Mouse (Mus musculus) erythroblast, embryonic 14.5 days (primary cell): Measurements from ENCODE around the gene Tmod2. TPM values are rescaled to one million over a fixed set of nuclear protein-coding genes. Genes with fewer than 3 reads are reported as not detected.

Experiments used
- H3K27me3 ChIP-seq: 2 replicates; pipeline ENCODE4 v1.6.1; 2012; ENCODE audit warnings: inconsistent platforms; ENCODE audit not compliant: control insufficient read depth
- H3K36me3 ChIP-seq: 2 replicates; pipeline ENCODE4 v1.6.1; 2012; ENCODE audit warnings: mild to moderate bottlenecking, inconsistent platforms; ENCODE audit not compliant: control insufficient read depth
- H3K4me1 ChIP-seq: 2 replicates; pipeline ENCODE4 v1.6.1; 2012; ENCODE audit warnings: inconsistent platforms; ENCODE audit not compliant: control insufficient read depth
- H3K4me3 ChIP-seq: replicated peaks from 2 replicates; pipeline ENCODE3; 2012; ENCODE audit warnings: moderate library complexity, mild to moderate bottlenecking, inconsistent platforms
- H3K9me3 ChIP-seq: 2 replicates; pipeline ENCODE4 v1.6.1; 2012; ENCODE audit warnings: low read length, inconsistent platforms, mixed read lengths; ENCODE audit not compliant: control insufficient read depth
- GATA1 ChIP-seq: IDR thresholded peaks from 2 replicates; pipeline ENCODE4 v1.6.1; 2012; ENCODE audit warnings: low read length, inconsistent platforms, mixed read lengths
- TAL1 ChIP-seq: IDR thresholded peaks from 3 replicates; pipeline ENCODE4 v1.6.1; 2012; ENCODE audit warnings: low read length, inconsistent platforms, mixed read lengths
- polyA plus RNA-seq: library from polyadenylated mRNA; stranded (reverse); fragments of >175 nt; gene quantifications from 2 replicates; pipeline ENCODE4 v1.2.3, GENCODE M21; 2012

The Tmod2 gene
- polyA plus RNA-seq, 1 experiment = not detected

- H3K36me3 ChIP-seq = peaks cover 8% of the 10 kb centered on the region
- peaks cover 7% of the 10 kb centered on the region for H3K4me1 ChIP-seq
- H3K27me3 ChIP-seq = no peaks in the 10 kb centered on the region
- H3K9me3 ChIP-seq = no peaks in the 10 kb centered on the region
- no peak overlapping the region for H3K4me3 ChIP-seq
- TF ChIP-seq TAL1 = no peak
- no peak for TF ChIP-seq GATA1
Measured at GRCm38 (mm10) chr9:75522217-75522616, 88.9 kb downstream of the Tmod2 start.

GRCm38 (mm10) chr9:75521788-75522187 is 89.3 kb downstream of the Tmod2 start:
- no peaks in the 10 kb centered on the region for H3K27me3 ChIP-seq
- no peaks in the 10 kb centered on the region for H3K9me3 ChIP-seq
- H3K4me1 ChIP-seq = peaks cover 5% of the 10 kb centered on the region
- H3K4me3 ChIP-seq = no peak overlapping the region
- TF ChIP-seq GATA1 (no peak), TAL1 (no peak)
- H3K36me3 ChIP-seq = peaks cover 8% of the 10 kb centered on the region

GRCm38 (mm10) chr9:75520940-75521339 is 90.2 kb downstream of the Tmod2 start:
- no peaks in the 10 kb centered on the region for H3K9me3 ChIP-seq
- no peak overlapping the region for H3K4me3 ChIP-seq
- H3K27me3 ChIP-seq = no peaks in the 10 kb centered on the region
- no peak for TF ChIP-seq GATA1
- H3K4me1 ChIP-seq = peaks cover 2% of the 10 kb centered on the region
- peaks cover 14% of the 10 kb centered on the region for H3K36me3 ChIP-seq

- H3K27me3 ChIP-seq = no peaks in the 10 kb centered on the region
- H3K9me3 ChIP-seq = no peaks in the 10 kb centered on the region
- H3K4me1 ChIP-seq = no peaks in the 10 kb centered on the region
- H3K4me3 ChIP-seq = no peak overlapping the region
- H3K36me3 ChIP-seq = peaks cover 42% of the 10 kb centered on the region
- no peak for TF ChIP-seq GATA1
- no peak for TF ChIP-seq TAL1
Measured at GRCm38 (mm10) chr9:75517751-75518150, 93.4 kb downstream of the Tmod2 start.

Other genes with a start within 250 kb of the Tmod2 start
- 0.11 and 0.17 TPM in 2 replicates for gene Mapk6, start 201.3 kb downstream of the Tmod2 start, polyA plus RNA-seq
- 1.0 and 1.3 TPM in 2 replicates for gene Leo1, start 169.8 kb downstream of the Tmod2 start, polyA plus RNA-seq
- 0.56 and 0.65 TPM in 2 replicates for gene Tmod3, start 51.7 kb downstream of the Tmod2 start, polyA plus RNA-seq
- not detected in 2 replicates for gene Lysmd2, start 14.4 kb upstream of the Tmod2 start, polyA plus RNA-seq
- gene Scg3, start 72.7 kb upstream of the Tmod2 start, polyA plus RNA-seq = not detected in 2 replicates
- gene Bmp5, start 164.0 kb upstream of the Tmod2 start, polyA plus RNA-seq = not detected in 2 replicates